Mouse (Mus musculus) myocyte (in vitro differentiated cells): ENCODE data around the gene Trpm3. TPM values are rescaled to one million over a fixed set of nuclear protein-coding genes. Genes with fewer than 3 reads are reported as not detected.

Source experiments
- H3K27me3 ChIP-seq: one replicate; pipeline ENCODE4 v1.6.1; 2011; ENCODE audit not compliant: control insufficient read depth, insufficient read depth, insufficient read length
- H3K36me3 ChIP-seq: one replicate; pipeline ENCODE4 v1.6.1; 2011; ENCODE audit not compliant: control insufficient read depth, insufficient read depth
- H3K4me2 ChIP-seq: one replicate; pipeline ENCODE4 v1.6.1; 2011; ENCODE audit warnings: low read depth, control low read depth
- H3K4me3 ChIP-seq: one replicate; pipeline ENCODE4 v1.5.1; 2011; ENCODE audit warnings: mild to moderate bottlenecking, control low read depth, moderate library complexity
- H3K79me2 ChIP-seq: one replicate; pipeline ENCODE4 v1.6.1; 2011; ENCODE audit not compliant: control insufficient read depth, insufficient read depth
- H3ac ChIP-seq: one replicate; pipeline ENCODE4 v1.6.1; 2011; ENCODE audit not compliant: control insufficient read depth, insufficient read length
- CEBPB ChIP-seq: IDR thresholded peaks from 2 replicates; pipeline ENCODE4 v1.6.1; 2011; ENCODE audit warnings: mild to moderate bottlenecking, moderate library complexity; ENCODE audit not compliant: poor library complexity, insufficient read depth, severe bottlenecking
- E2F4 ChIP-seq: IDR thresholded peaks from one replicate; pipeline ENCODE4 v1.6.1; 2011; ENCODE audit warnings: mild to moderate bottlenecking, control low read depth, moderate library complexity; ENCODE audit not compliant: insufficient read depth
- MAX ChIP-seq: IDR thresholded peaks from one replicate; pipeline ENCODE4 v1.6.1; 2011; ENCODE audit warnings: low read depth, mild to moderate bottlenecking, control low read depth
- MYOD1 ChIP-seq, 3 experiments: IDR thresholded peaks; one replicate each; pipeline ENCODE4 v1.6.1; 2011; ENCODE audit warnings: control low read depth in 2 of 3, low read depth in 2 of 3, mild to moderate bottlenecking in 2 of 3, moderate library complexity in 1 of 3; ENCODE audit not compliant: insufficient read length in 2 of 3, control insufficient read depth in 1 of 3
- MYOG ChIP-seq, 3 experiments: IDR thresholded peaks; one replicate each; pipeline ENCODE4 v1.6.1; 2011; ENCODE audit warnings: control low read depth in 2 of 3, low read depth in 2 of 3, mild to moderate bottlenecking in 2 of 3; ENCODE audit not compliant: insufficient read length in 2 of 3, control insufficient read depth in 1 of 3, insufficient read depth in 1 of 3
- POLR2A ChIP-seq: IDR thresholded peaks from one replicate; pipeline ENCODE4 v1.6.1; 2011; ENCODE audit warnings: low read depth, mild to moderate bottlenecking, control low read depth, moderate library complexity; ENCODE audit not compliant: insufficient read length
- POLR2AphosphoS2 ChIP-seq: IDR thresholded peaks from one replicate; pipeline ENCODE4 v1.6.1; 2011; ENCODE audit warnings: low read depth, control low read depth; ENCODE audit not compliant: insufficient read length
- REST ChIP-seq: IDR thresholded peaks from one replicate; pipeline ENCODE4 v1.6.1; 2011; ENCODE audit warnings: mild to moderate bottlenecking, control low read depth, moderate library complexity; ENCODE audit not compliant: insufficient read depth, insufficient read length
- SRF ChIP-seq: IDR thresholded peaks from one replicate; pipeline ENCODE4 v1.6.1; 2011; ENCODE audit warnings: low read depth; ENCODE audit not compliant: control insufficient read depth, insufficient read length
- TCF12 ChIP-seq: IDR thresholded peaks from one replicate; pipeline ENCODE4 v1.6.1; 2011; ENCODE audit warnings: mild to moderate bottlenecking, control low read depth; ENCODE audit not compliant: poor library complexity, insufficient read depth, severe bottlenecking
- TCF3 ChIP-seq: IDR thresholded peaks from one replicate; pipeline ENCODE4 v1.6.1; 2011; ENCODE audit warnings: low read depth, control low read depth; ENCODE audit not compliant: insufficient read length
- USF1 ChIP-seq: IDR thresholded peaks from one replicate; pipeline ENCODE4 v1.6.1; 2011; ENCODE audit warnings: low read depth, mild to moderate bottlenecking, control low read depth, moderate library complexity
- polyA plus RNA-seq: library from polyadenylated mRNA; unstranded; fragments of >200 nt; fragmentation: generic; extraction: Trizol; gene quantifications from one replicate; pipeline ENCODE4 v1.2.1, GENCODE M21; 2012; ENCODE audit warnings: missing spikeins

The Trpm3 gene
- polyA plus RNA-seq, 1 experiment = 0.05 TPM

- no peaks in the 10 kb centered on the region for H3K27me3 ChIP-seq
- H3K79me2 ChIP-seq = no peaks in the 10 kb centered on the region
- TF ChIP-seq MYOD1 (IDR thresholded peaks at IDR 0.05; ENCODE audit: control insufficient read depth in 1 of 3, insufficient read length in 2 of 3, low read depth in 2 of 3) (no peak), TCF3 (no peak), SRF (no peak), USF1 (no peak), MYOG (IDR thresholded peaks at IDR 0.05; ENCODE audit: control insufficient read depth in 1 of 3, insufficient read depth in 1 of 3, insufficient read length in 2 of 3, low read depth in 2 of 3) (no peak), TCF12 (no peak), CEBPB (no peak), REST (no peak), POLR2AphosphoS2 (no peak), POLR2A (no peak), E2F4 (no peak), MAX (no peak)
- no peak overlapping the region for H3ac ChIP-seq
- H3K36me3 ChIP-seq = no peaks in the 10 kb centered on the region
- H3K4me3 ChIP-seq = no peak overlapping the region
- no peak overlapping the region for H3K4me2 ChIP-seq
Measured at GRCm38 (mm10) chr19:22754498-22754897, 615.7 kb downstream of the Trpm3 start.

GRCm38 (mm10) chr19:22758496-22758895, 619.6 kb downstream of the Trpm3 start:
- Histone ChIP-seq H3K79me2 (no peaks in the 10 kb centered on the region), H3K4me3 (no peak overlapping the region), H3K36me3 (no peaks in the 10 kb centered on the region), H3K4me2 (no peak overlapping the region), H3ac (no peak overlapping the region), H3K27me3 (no peaks in the 10 kb centered on the region)
- no peak for TF ChIP-seq MYOD1 (IDR thresholded peaks at IDR 0.05; ENCODE audit: control insufficient read depth in 1 of 3, insufficient read length in 2 of 3, low read depth in 2 of 3)
- no peak for TF ChIP-seq POLR2A
- TF ChIP-seq POLR2AphosphoS2 = no peak
- TF ChIP-seq E2F4 = no peak
- no peak for TF ChIP-seq USF1
- no peak for TF ChIP-seq TCF3
- no peak for TF ChIP-seq TCF12
- TF ChIP-seq MYOG (IDR thresholded peaks at IDR 0.05; ENCODE audit: control insufficient read depth in 1 of 3, insufficient read depth in 1 of 3, insufficient read length in 2 of 3, low read depth in 2 of 3) = no peak
- no peak for TF ChIP-seq MAX
- TF ChIP-seq REST = no peak
- no peak for TF ChIP-seq SRF
- no peak for TF ChIP-seq CEBPB

- Histone ChIP-seq H3K36me3 (no peaks in the 10 kb centered on the region), H3K79me2 (no peaks in the 10 kb centered on the region), H3K4me3 (no peak overlapping the region), H3K27me3 (no peaks in the 10 kb centered on the region), H3ac (no peak overlapping the region), H3K4me2 (no peak overlapping the region)
- TF ChIP-seq MYOD1 (IDR thresholded peaks at IDR 0.05; ENCODE audit: control insufficient read depth in 1 of 3, insufficient read length in 2 of 3, low read depth in 2 of 3) = no peak
- TF ChIP-seq SRF = no peak
- TF ChIP-seq TCF3 = no peak
- TF ChIP-seq POLR2AphosphoS2 = no peak
- no peak for TF ChIP-seq CEBPB
- no peak for TF ChIP-seq E2F4
- TF ChIP-seq USF1 = no peak
- TF ChIP-seq MAX = no peak
- TF ChIP-seq MYOG (IDR thresholded peaks at IDR 0.05; ENCODE audit: control insufficient read depth in 1 of 3, insufficient read depth in 1 of 3, insufficient read length in 2 of 3, low read depth in 2 of 3) = no peak
- TF ChIP-seq REST = no peak
- TF ChIP-seq POLR2A = no peak
Measured at GRCm38 (mm10) chr19:22768242-22768641, 629.4 kb downstream of the Trpm3 start.

GRCm38 (mm10) chr19:22775191-22775695, 636.4 kb downstream of the Trpm3 start:
- H3K36me3 ChIP-seq = no peaks in the 10 kb centered on the region
- H3K4me3 ChIP-seq = no peak overlapping the region
- no peaks in the 10 kb centered on the region for H3K79me2 ChIP-seq
- no peak overlapping the region for H3ac ChIP-seq
- H3K4me2 ChIP-seq = no peak overlapping the region
- no peaks in the 10 kb centered on the region for H3K27me3 ChIP-seq
- TF ChIP-seq TCF3 = no peak
- TF ChIP-seq SRF = no peak
- no peak for TF ChIP-seq POLR2AphosphoS2
- TF ChIP-seq CEBPB = no peak
- no peak for TF ChIP-seq MYOG (IDR thresholded peaks at IDR 0.05; ENCODE audit: control insufficient read depth in 1 of 3, insufficient read depth in 1 of 3, insufficient read length in 2 of 3, low read depth in 2 of 3)
- no peak for TF ChIP-seq POLR2A
- no peak for TF ChIP-seq TCF12
- TF ChIP-seq E2F4 = no peak
- TF ChIP-seq USF1 = no peak
- no peak for TF ChIP-seq REST
- TF ChIP-seq MAX = no peak
- TF ChIP-seq MYOD1 (IDR thresholded peaks at IDR 0.05; ENCODE audit: control insufficient read depth in 1 of 3, insufficient read length in 2 of 3, low read depth in 2 of 3) = no peak
